Mouse (Mus musculus) hindbrain, embryonic 15.5 days (tissue): ENCODE measurements around the gene Mrps21. TPM values are rescaled to one million over a fixed set of nuclear protein-coding genes. Genes with fewer than 3 reads are reported as not detected.
"Not testable (repeated sequence)": the region's sequence is repeated elsewhere in the genome, so short reads cannot be mapped to it uniquely, and the experiment has no call there.

Experiments
- ATAC-seq: fragments of 200-750 bp; cut with Nextera tagmentation; 2 replicates; pipeline ENCODE4 v1.8.0; 2017; ENCODE audit warnings: low read depth, moderate number of reproducible peaks, moderate TSS enrichment; ENCODE audit not compliant: low FRiP score
- H3K27ac ChIP-seq: fragments of 300-500 bp; sonication (generic); replicated peaks from 2 replicates; pipeline ENCODE4 v1.5.1; 2015; ENCODE audit warnings: mild to moderate bottlenecking, inconsistent platforms
- H3K27me3 ChIP-seq: fragments of 300-500 bp; sonication (generic); 2 replicates; pipeline ENCODE4 v1.6.1; 2015; ENCODE audit warnings: control low read depth, inconsistent platforms
- H3K36me3 ChIP-seq: fragments of 300-500 bp; sonication (generic); 2 replicates; pipeline ENCODE4 v1.6.1; 2015; ENCODE audit warnings: control low read depth, inconsistent platforms
- H3K4me1 ChIP-seq: fragments of 300-500 bp; sonication (generic); replicated peaks from 2 replicates; pipeline ENCODE4 v1.6.1; 2015; ENCODE audit warnings: control low read depth, inconsistent platforms
- H3K4me2 ChIP-seq: fragments of 300-500 bp; sonication (generic); 2 replicates; pipeline ENCODE4 v1.6.1; 2015; ENCODE audit warnings: moderate library complexity, mild to moderate bottlenecking, inconsistent platforms
- H3K4me3 ChIP-seq: fragments of 300-500 bp; sonication (generic); 2 replicates; pipeline ENCODE4 v1.5.1; 2015; ENCODE audit warnings: mild to moderate bottlenecking, inconsistent platforms
- H3K9ac ChIP-seq: fragments of 300-500 bp; sonication (generic); 2 replicates; pipeline ENCODE4 v1.6.1; 2015; ENCODE audit warnings: inconsistent platforms
- H3K9me3 ChIP-seq: fragments of 300-500 bp; sonication (generic); 2 replicates; pipeline ENCODE4 v1.6.1; 2016; ENCODE audit warnings: control low read depth, inconsistent platforms
- WGBS: fragments of 180-500 bp; shearing (Covaris S2); methylation state at CpG from one replicate; pipeline ENCODE4 v1.1.7; 2015; 5-methylcytosine and 5-hydroxymethylcytosine counted together
- polyA plus RNA-seq: library from polyadenylated mRNA; unstranded; fragments of >200 nt; fragmentation: Nextera tagmentation; extraction: Ambion mirVana; gene quantifications from 2 replicates; pipeline ENCODE4 v1.2.1, GENCODE M21; 2015

Gene Mrps21
- polyA plus RNA-seq, 1 experiment from 2014 or later: 277 TPM

- ATAC-seq: 0 out of 2 replicates have a peak, but pooled peaks have one; percentile 63
- Histone ChIP-seq H3K9ac (no peak overlapping the region), H3K4me3 (no peak overlapping the region), H3K27me3 (no peaks in the 10 kb centered on the region), H3K4me2 (no peak overlapping the region), H3K36me3 (peaks cover 16% of the 10 kb centered on the region; the same call in 1 of the 2 replicates), H3K9me3 (no peaks in the 10 kb centered on the region), H3K27ac (no peak overlapping the region), H3K4me1 (no peaks in the 10 kb centered on the region)
- WGBS: 55% methylated on average over 2 of the region's 2 CpGs
These were observed 9.5 kb downstream of the Mrps21 start for GRCm38 (mm10) chr3:95861796-95862195.

DNA sequence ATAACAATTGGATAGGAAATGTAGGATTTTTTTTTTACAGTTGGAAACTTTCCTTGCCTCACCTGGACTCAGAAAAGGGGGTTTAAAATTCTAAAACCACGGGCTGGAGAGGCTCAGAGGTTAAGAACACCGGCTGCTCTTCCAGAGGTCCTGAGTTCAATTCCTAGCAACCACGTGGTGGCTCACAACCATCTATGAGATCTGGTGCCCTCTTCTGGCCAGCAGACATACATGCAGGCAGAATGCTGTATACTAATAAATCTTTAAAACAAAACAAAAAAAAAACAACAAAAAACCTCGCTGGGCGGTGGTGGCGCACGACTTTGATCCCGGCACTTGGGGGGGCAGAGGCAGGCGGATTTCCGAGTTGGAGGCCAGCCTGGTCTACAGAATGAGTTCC lies 10.1 kb downstream of the Mrps21 start:
- Histone ChIP-seq H3K4me3 (no peak overlapping the region), H3K27ac (no peak overlapping the region), H3K9me3 (no peaks in the 10 kb centered on the region), H3K36me3 (peaks cover 16% of the 10 kb centered on the region; the same call in 1 of the 2 replicates), H3K4me2 (no peak overlapping the region), H3K4me1 (peaks cover 2% of the 10 kb centered on the region; the same call in 1 of the 2 replicates), H3K27me3 (no peaks in the 10 kb centered on the region), H3K9ac (no peak overlapping the region)
- ATAC-seq: no peak
- WGBS: 77% methylated on average over 10 of the region's 10 CpGs

DNA sequence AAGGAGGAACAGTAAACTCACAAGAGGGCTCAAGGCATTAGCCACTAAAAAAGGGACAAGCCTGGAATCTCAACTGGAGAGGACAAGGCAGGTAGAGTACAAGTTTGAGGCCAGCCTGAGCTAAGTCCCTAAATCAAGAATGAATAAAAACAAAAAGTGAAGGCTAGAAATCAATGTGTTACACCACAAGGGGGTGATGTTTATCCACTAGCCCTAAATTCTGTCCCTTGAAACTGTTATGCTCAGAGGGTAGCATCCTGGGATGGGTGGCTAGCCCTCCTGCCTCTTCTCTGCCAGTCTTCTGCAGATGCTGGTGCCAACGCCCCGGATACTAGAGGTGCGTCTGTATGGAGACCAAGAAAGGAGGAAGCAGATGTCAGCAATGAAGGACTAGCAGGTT lies 11.0 kb downstream of the Mrps21 start:
- ATAC-seq: no peak
- peaks cover 4% of the 10 kb centered on the region; the same call in 1 of the 2 replicates for H3K4me1 ChIP-seq
- H3K4me2 ChIP-seq: no peak overlapping the region
- H3K9me3 ChIP-seq: no peaks in the 10 kb centered on the region
- WGBS: 80% methylated on average over 3 of the region's 3 CpGs
- H3K27me3 ChIP-seq: no peaks in the 10 kb centered on the region
- no peak overlapping the region for H3K27ac ChIP-seq
- H3K4me3 ChIP-seq: no peak overlapping the region
- H3K9ac ChIP-seq: no peak overlapping the region
- peaks cover 12% of the 10 kb centered on the region; the same call in 1 of the 2 replicates for H3K36me3 ChIP-seq

DNA sequence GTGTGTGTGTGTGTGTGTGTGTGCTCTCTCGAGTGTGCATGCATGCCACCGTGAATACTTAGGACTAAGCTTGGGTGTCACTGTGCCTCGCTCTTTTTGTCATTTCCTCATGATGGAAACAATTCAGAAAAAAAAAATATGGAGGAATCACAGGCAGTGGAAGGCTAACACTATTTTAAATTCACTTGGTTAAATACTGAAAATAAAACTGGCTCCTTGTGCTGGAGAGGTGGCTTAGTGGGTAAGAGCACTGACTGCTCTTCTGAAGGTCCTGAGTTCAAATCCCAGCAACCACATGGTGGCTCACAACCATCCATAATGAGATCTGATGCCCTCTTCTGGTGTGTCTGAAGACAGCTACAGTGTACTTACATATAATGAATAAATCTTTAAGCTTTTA lies 13.0 kb downstream of the Mrps21 start:
- H3K4me1 ChIP-seq: peaks cover 12% of the 10 kb centered on the region
- not testable (repeated sequence) for H3K27me3 ChIP-seq, H3K4me3 ChIP-seq, H3K9me3 ChIP-seq, H3K4me2 ChIP-seq, ATAC-seq, H3K36me3 ChIP-seq, H3K27ac ChIP-seq, H3K9ac ChIP-seq
- 85% methylated on average over 3 of the region's 3 CpGs for WGBS

DNA sequence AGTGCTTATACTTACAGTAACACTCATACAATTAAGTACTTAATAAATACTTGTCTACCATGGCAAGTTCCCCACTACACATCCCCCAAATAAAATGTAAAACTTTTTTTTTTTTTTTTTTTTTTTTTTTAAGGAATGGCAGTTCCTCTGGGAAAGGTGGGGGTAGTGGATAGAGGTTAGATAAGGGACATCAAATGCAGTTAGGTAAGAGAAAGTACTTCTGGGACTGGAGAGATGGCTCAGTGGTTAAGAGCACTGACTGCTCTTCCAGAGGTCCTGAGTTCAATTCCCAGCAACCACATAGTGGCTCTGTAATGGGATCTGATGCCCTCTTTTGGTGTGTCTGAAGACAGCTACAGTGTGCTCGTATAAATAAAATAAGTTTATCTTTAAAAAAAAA lies 14.3 kb downstream of the Mrps21 start:
- H3K9ac ChIP-seq, H3K27ac ChIP-seq, H3K4me2 ChIP-seq, H3K27me3 ChIP-seq, ATAC-seq, H3K4me3 ChIP-seq, H3K9me3 ChIP-seq: not testable (repeated sequence)
- WGBS: 86% methylated on average over 1 of the region's 1 CpGs
- Histone ChIP-seq H3K36me3 (peaks cover 14% of the 10 kb centered on the region), H3K4me1 (peaks cover 12% of the 10 kb centered on the region)

- Histone ChIP-seq H3K27ac (peak overlapping the region; percentile 82), H3K27me3 (no peaks in the 10 kb centered on the region), H3K4me1 (peaks cover 12% of the 10 kb centered on the region), H3K4me2 (peak overlapping the region; percentile 83), H3K36me3 (peaks cover 22% of the 10 kb centered on the region), H3K9me3 (no peaks in the 10 kb centered on the region), H3K9ac (peak overlapping the region; percentile 88), H3K4me3 (peak overlapping the region; percentile 97)
- WGBS: 28% methylated on average over 7 of the region's 7 CpGs
- ATAC-seq: no peak
These were observed 15.2 kb downstream of the Mrps21 start for GRCm38 (mm10) chr3:95856115-95856514.

DNA sequence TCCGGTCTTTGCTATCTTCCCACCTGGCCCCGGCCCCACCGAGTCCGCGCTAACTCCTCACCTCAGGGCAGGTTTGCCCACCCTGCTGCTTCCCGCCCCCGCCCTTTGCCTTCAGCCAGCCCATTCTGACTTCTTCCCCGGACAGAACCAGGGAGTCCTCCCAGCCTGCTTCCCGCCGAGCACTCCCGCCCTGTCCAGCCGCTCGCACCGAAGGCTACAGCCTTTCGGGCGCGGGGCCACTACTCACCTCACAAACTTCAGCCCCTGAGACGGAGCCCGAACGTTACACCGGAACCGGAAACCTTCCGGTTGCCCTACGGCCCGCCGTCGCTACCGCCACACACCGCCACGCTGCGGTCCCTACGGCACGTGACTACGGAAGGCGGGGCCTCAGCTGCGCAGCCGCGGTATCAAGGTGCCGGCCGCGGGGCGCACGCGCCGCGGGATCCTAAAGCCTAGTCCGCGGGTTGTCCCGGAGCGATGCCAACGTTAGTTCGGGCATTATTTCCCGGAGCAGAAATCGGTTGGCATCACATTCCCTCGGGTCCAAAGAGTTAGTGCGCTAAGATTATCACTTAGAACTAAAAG lies 15.7 kb downstream of the Mrps21 start, which contains the start of gene Prpf3:
Prpf3 (minus strand) TSS at position 384 of the 588 bp plus-strand sequence.
- Histone ChIP-seq H3K9ac (peak within 1 kb of the TSS; percentile 88), H3K4me1 (peaks cover 12% of the 10 kb centered on the region), H3K27ac (peak within 1 kb of the TSS; percentile 82), H3K4me3 (peak within 1 kb of the TSS; percentile 97), H3K36me3 (peaks cover 27% of the 10 kb centered on the region), H3K27me3 (no peaks in the 10 kb centered on the region), H3K4me2 (peak within 1 kb of the TSS; percentile 83), H3K9me3 (no peaks in the 10 kb centered on the region)
- ATAC-seq: peak; percentile 98
- WGBS: under 1% methylated on average over 56 of the region's 56 CpGs

- Histone ChIP-seq H3K27ac (no peak overlapping the region), H3K4me2 (no peak overlapping the region), H3K9me3 (no peaks in the 10 kb centered on the region), H3K27me3 (no peaks in the 10 kb centered on the region), H3K4me1 (peaks cover 12% of the 10 kb centered on the region), H3K9ac (no peak overlapping the region), H3K36me3 (peaks cover 68% of the 10 kb centered on the region), H3K4me3 (no peak overlapping the region)
- ATAC-seq: no peak
- WGBS: 98% methylated on average over 8 of the region's 8 CpGs
These were observed 20.0 kb downstream of the Mrps21 start for GRCm38 (mm10) chr3:95851317-95851716.

GRCm38 (mm10) chr3:95850611-95851010 lies 20.7 kb downstream of the Mrps21 start:
- ATAC-seq: no peak
- Histone ChIP-seq H3K27ac (no peak overlapping the region), H3K9ac (no peak overlapping the region), H3K4me3 (no peak overlapping the region), H3K36me3 (peaks cover 74% of the 10 kb centered on the region), H3K4me1 (peaks cover 8% of the 10 kb centered on the region), H3K27me3 (no peaks in the 10 kb centered on the region), H3K9me3 (no peaks in the 10 kb centered on the region), H3K4me2 (no peak overlapping the region)
- 88% methylated on average over 4 of the region's 4 CpGs for WGBS

DNA sequence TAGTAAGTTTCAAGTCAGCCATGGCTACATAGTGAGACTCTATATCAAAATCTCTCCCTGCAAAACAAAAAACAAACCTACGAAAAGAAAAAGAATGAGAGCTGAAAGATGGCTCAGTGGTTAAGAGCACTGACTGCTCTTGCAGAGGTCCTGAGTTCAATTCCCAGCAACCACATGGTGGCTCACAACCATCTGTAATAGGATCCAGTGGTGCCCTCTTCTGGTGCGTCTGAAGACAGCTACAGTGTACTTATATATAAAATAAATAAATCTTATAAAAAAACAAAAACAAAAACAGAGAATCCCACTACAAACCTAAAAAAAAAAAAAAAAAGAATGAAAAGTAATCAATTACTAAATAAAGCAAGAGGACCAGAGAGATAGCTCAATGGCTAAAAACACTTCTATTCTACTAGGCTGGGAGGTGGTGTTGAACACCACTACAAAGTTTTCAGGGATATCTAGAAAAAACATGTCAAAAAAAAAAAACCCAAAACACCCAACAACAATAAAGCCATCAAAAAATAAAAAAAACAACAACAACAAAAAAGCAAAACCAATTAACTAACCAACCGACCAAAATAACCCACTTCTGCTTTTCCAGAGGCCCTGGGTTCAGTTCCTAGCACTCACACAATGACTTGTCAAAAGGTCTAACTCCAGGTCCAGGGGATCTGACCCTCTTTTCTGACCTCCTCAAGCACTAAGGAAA lies 28.7 kb downstream of the Mrps21 start:
- Histone ChIP-seq H3K4me2 (no peak overlapping the region), H3K27me3 (no peaks in the 10 kb centered on the region), H3K4me3 (no peak overlapping the region), H3K9me3 (no peaks in the 10 kb centered on the region), H3K27ac (no peak overlapping the region), H3K9ac (no peak overlapping the region), H3K4me1 (no peaks in the 10 kb centered on the region), H3K36me3 (peaks cover 83% of the 10 kb centered on the region)
- no peak for ATAC-seq
- 92% methylated on average over 3 of the region's 3 CpGs for WGBS

GRCm38 (mm10) chr3:95839250-95839649 lies 32.1 kb downstream of the Mrps21 start:
- ATAC-seq: no peak
- H3K4me2 ChIP-seq: no peak overlapping the region
- H3K27me3 ChIP-seq: no peaks in the 10 kb centered on the region
- no peak overlapping the region for H3K4me3 ChIP-seq
- H3K4me1 ChIP-seq: no peaks in the 10 kb centered on the region
- H3K9ac ChIP-seq: no peak overlapping the region
- H3K36me3 ChIP-seq: peaks cover 78% of the 10 kb centered on the region
- H3K9me3 ChIP-seq: no peaks in the 10 kb centered on the region
- H3K27ac ChIP-seq: no peak overlapping the region
- 97% methylated on average over 2 of the region's 2 CpGs for whole genome bisulfite sequencing

DNA sequence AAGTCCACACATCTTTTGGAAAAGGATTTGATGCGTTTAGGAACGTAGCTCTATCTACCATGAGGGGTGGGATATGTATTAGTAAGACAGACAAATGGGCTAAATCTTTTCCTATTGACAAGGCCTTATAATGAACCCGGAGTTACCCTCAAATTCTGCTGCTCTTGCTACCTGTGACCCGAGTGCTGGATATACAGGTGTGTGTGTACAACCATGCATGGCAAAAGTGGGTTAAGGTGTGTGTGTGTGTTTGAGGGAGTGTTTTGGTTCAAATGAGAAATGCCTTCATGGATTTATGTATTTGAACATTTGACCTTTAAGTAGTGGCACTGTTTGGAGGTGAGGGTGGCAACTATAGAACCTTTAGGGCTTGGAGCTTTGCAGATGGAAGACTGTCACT lies 42.3 kb downstream of the Mrps21 start:
- Histone ChIP-seq H3K4me2 (no peak overlapping the region), H3K4me3 (no peak overlapping the region), H3K36me3 (peaks cover 58% of the 10 kb centered on the region), H3K4me1 (no peaks in the 10 kb centered on the region), H3K27ac (no peak overlapping the region), H3K9me3 (no peaks in the 10 kb centered on the region), H3K27me3 (no peaks in the 10 kb centered on the region), H3K9ac (no peak overlapping the region)
- 99% methylated on average over 4 of the region's 4 CpGs for WGBS
- ATAC-seq: no peak
